29 mouse cellular contexts compared by ENCODE assay signal in genomic region chr3:27458416-27458815, GRCm38 (mm10).
A peak's percentile ranks its signal among the peaks of the same experiment; 100 is the strongest.
DNase-seq lines count a peak whose midpoint lies in the region; ATAC-seq and TF ChIP-seq lines count a peak whose summit lies in the region.
"Had no signal": no experiment of that assay in that cellular context is flagged by ENCODE, and none has a peak within 500 bp of the region (broad histone marks: within the 10 kb centered on the region; RNA-seq: fewer than 3 reads in every experiment).

No protein-coding gene starts in this region.

- no peak overlapping the region for H3K9ac ChIP-seq in hindbrain, embryonic 12.5 days
- H3K9ac ChIP-seq: embryonic facial prominence, embryonic 15.5 days; forebrain, embryonic 12.5 days; forebrain, postnatal 0 days; liver, embryonic 12.5 days; liver, postnatal 0 days; midbrain, embryonic 13.5 days; neural tube, embryonic 12.5 days had no signal

- TF ChIP-seq POLR2A in cerebellum, adult 2 months (IDR thresholded peaks at IDR 0.05; ENCODE audit: borderline replicate concordance, insufficient read depth, low read length), result no peak

- H3K4me2 ChIP-seq in hindbrain, embryonic 12.5 days (replicated peaks), result no peak overlapping the region
- H3K4me2 ChIP-seq: embryonic facial prominence, embryonic 15.5 days; forebrain, embryonic 12.5 days; liver, embryonic 12.5 days; midbrain, embryonic 13.5 days; neural tube, embryonic 12.5 days had no signal

- H3K4me3 ChIP-seq in cerebellum, adult 2 months (replicated peaks; ENCODE audit: insufficient read depth, low read depth, low read length), result no peak overlapping the region
- H3K4me3 ChIP-seq in hindbrain, embryonic 12.5 days, result no peak overlapping the region
- H3K4me3 ChIP-seq: embryonic facial prominence, embryonic 10.5 days; embryonic facial prominence, embryonic 15.5 days; forebrain, embryonic 12.5 days; hindbrain, embryonic 10.5 days; layer of hippocampus, adult 2 months; liver, embryonic 12.5 days; megakaryocyte, embryonic 14.5 days; midbrain, embryonic 13.5 days; neural tube, embryonic 12.5 days had no signal

- H3K36me3 ChIP-seq in hindbrain, embryonic 12.5 days, result peaks cover 43% of the 10 kb centered on the region

- peak; percentile 64 for ATAC-seq in activated CD4-positive, CD25-positive, alpha-beta regulatory T cell, adult 4 months
- ATAC-seq in hindbrain, embryonic 12.5 days (ENCODE audit: low FRiP score), result no peak
- ATAC-seq: forebrain, postnatal 0 days; hindbrain, postnatal 0 days; liver, embryonic 12.5 days; liver, postnatal 0 days; lung, postnatal 0 days; midbrain, embryonic 13.5 days had no signal

- no peak for TF ChIP-seq CTCF in cerebellum, adult 2 months (IDR thresholded peaks at IDR 0.05; ENCODE audit: borderline replicate concordance, insufficient read depth, low read depth, low read length)

- WGBS in cerebellum, adult 2 months, result 95% methylated on average over 9 of the region's 9 CpGs
- 92% methylated on average over 9 of the region's 9 CpGs for WGBS in hindbrain, embryonic 12.5 days

- H3K27me3 ChIP-seq in cerebellum, adult 2 months (ENCODE audit: control insufficient read depth, insufficient read depth, low read length), result no peaks in the 10 kb centered on the region
- no peaks in the 10 kb centered on the region for H3K27me3 ChIP-seq in hindbrain, embryonic 12.5 days
- H3K27me3 ChIP-seq: embryonic facial prominence, embryonic 15.5 days; forebrain, embryonic 12.5 days; liver, embryonic 12.5 days; midbrain, embryonic 13.5 days; neural tube, embryonic 12.5 days had no signal

- no peaks in the 10 kb centered on the region for H3K4me1 ChIP-seq in cerebellum, adult 2 months (ENCODE audit: control insufficient read depth, insufficient read depth, low read length)
- no peaks in the 10 kb centered on the region for H3K4me1 ChIP-seq in hindbrain, embryonic 12.5 days
- H3K4me1 ChIP-seq: embryonic facial prominence, embryonic 10.5 days; embryonic facial prominence, embryonic 15.5 days; liver, embryonic 12.5 days; midbrain, embryonic 13.5 days; neural tube, embryonic 12.5 days had no signal

- no peak overlapping the region for H3K27ac ChIP-seq in cerebellum, adult 2 months (ENCODE audit: insufficient read depth, low read length)
- H3K27ac ChIP-seq in hindbrain, embryonic 12.5 days, result no peak overlapping the region
- H3K27ac ChIP-seq: embryonic facial prominence, embryonic 10.5 days; embryonic facial prominence, embryonic 15.5 days; forebrain, embryonic 12.5 days; hindbrain, embryonic 10.5 days; hindbrain, postnatal 0 days; layer of hippocampus, adult 2 months; liver, embryonic 12.5 days; midbrain, embryonic 13.5 days; neural tube, embryonic 12.5 days had no signal

- peak; percentile 70 for DNase-seq in 416B (ENCODE audit: low read depth)
- peak; percentile 68 for DNase-seq in CD4-positive helper T cell, adult 2 months (ENCODE audit: low read depth, low spot score)
- peak; percentile 20 for DNase-seq in thymus, postnatal 25 days
- no peak for DNase-seq in cerebellum, adult 2 months
- DNase-seq: adrenal gland, adult 8-10 months; cerebellum, adult 8-10 months; cerebellum, postnatal 25 days; forebrain, postnatal 0 days; gastrocnemius, postnatal 10 days; heart, postnatal 14 days; kidney, adult 11 months; kidney, postnatal 36 days; left cerebral cortex, postnatal 4 days; liver, postnatal 0 days; right cerebral cortex, adult 18-20 months; spleen, adult 18-20 months had no signal

- 0 out of 2 replicates have a peak, but pooled peaks cover 3% of the 10 kb centered on the region for H3K9me3 ChIP-seq in hindbrain, embryonic 12.5 days (replicated peaks)
- H3K9me3 ChIP-seq: embryonic facial prominence, embryonic 10.5 days; embryonic facial prominence, embryonic 15.5 days; forebrain, embryonic 12.5 days; hindbrain, embryonic 10.5 days; liver, embryonic 12.5 days; midbrain, embryonic 13.5 days; neural tube, embryonic 12.5 days had no signal

Comparison
In these comparisons a context has a peak if more than half of its experiments do, and no peak if none do; other contexts are left out.
1. DNase-seq: peak in 416B (single experiment), CD4-positive helper T cell, adult 2 months (single experiment) and thymus, postnatal 25 days (single experiment); none in cerebellum, adult 2 months (0 of 2).